Mouse (Mus musculus): ENCODE measurements around the gene Gabrb1. TPM values are rescaled to one million over a fixed set of nuclear protein-coding genes. Genes with fewer than 3 reads are reported as not detected.

Gabrb1 gene
- total RNA-seq, 1 experiment = 0.04 TPM

- in situ Hi-C loops (cut with MboI; ENCODE audit: low sequenced_read_pairs in 2 of 2, unreplicated experiment in 2 of 2) = no loop called here
- Histone ChIP-seq H3K9ac (ENCODE audit: insufficient read depth, low read depth, low read length, poor library complexity, severe bottlenecking) (no peak overlapping the region), H3K4me1 (ENCODE audit: control insufficient read depth in 2 of 2, insufficient read depth in 2 of 2, low read length in 2 of 2, poor library complexity in 1 of 2) (no peaks in the 10 kb centered on the region), H3K4me3 (ENCODE audit: insufficient read depth in 1 of 2, low read depth in 1 of 2, low read length in 2 of 2, poor library complexity in 1 of 2, severe bottlenecking in 1 of 2) (no peak overlapping the region), H3K27ac (ENCODE audit: insufficient read depth, low read depth, low read length, poor library complexity, severe bottlenecking) (no peak overlapping the region), H3K36me3 (ENCODE audit: control insufficient read depth, insufficient read depth, low read length, poor library complexity, severe bottlenecking) (no peaks in the 10 kb centered on the region), H3K9me3 (ENCODE audit: control insufficient read depth, insufficient read depth, low read depth, low read length) (no peaks in the 10 kb centered on the region)
- DNase-seq (ENCODE audit: low read depth, low spot score) = no peak
- TF ChIP-seq HCFC1 (IDR thresholded peaks at IDR 0.05; ENCODE audit: borderline replicate concordance, insufficient read depth, low read length) (no peak), ZNF384 (IDR thresholded peaks at IDR 0.05; ENCODE audit: low read depth, low read length) (no peak), ZC3H11A (IDR thresholded peaks at IDR 0.05; ENCODE audit: borderline replicate concordance, low read depth, low read length) (no peak)
These were observed 328.6 kb downstream of the Gabrb1 start for GRCm38 (mm10) chr5:71986561-71986960.

- no peak overlapping the region for H3K9ac ChIP-seq (ENCODE audit: insufficient read depth, low read depth, low read length, poor library complexity, severe bottlenecking)
- no peak overlapping the region for H3K4me3 ChIP-seq (ENCODE audit: insufficient read depth in 1 of 2, low read depth in 1 of 2, low read length in 2 of 2, poor library complexity in 1 of 2, severe bottlenecking in 1 of 2)
- no peaks in the 10 kb centered on the region for H3K36me3 ChIP-seq (ENCODE audit: control insufficient read depth, insufficient read depth, low read length, poor library complexity, severe bottlenecking)
- in situ Hi-C loops (cut with MboI; ENCODE audit: low sequenced_read_pairs in 2 of 2, unreplicated experiment in 2 of 2) = no loop called here
- H3K9me3 ChIP-seq (ENCODE audit: control insufficient read depth, insufficient read depth, low read depth, low read length) = no peaks in the 10 kb centered on the region
- no peak overlapping the region for H3K27ac ChIP-seq (ENCODE audit: insufficient read depth, low read depth, low read length, poor library complexity, severe bottlenecking)
- no peaks in the 10 kb centered on the region for H3K4me1 ChIP-seq (ENCODE audit: control insufficient read depth in 2 of 2, insufficient read depth in 2 of 2, low read length in 2 of 2, poor library complexity in 1 of 2)
- TF ChIP-seq CHD2 (IDR thresholded peaks at IDR 0.05; ENCODE audit: low read depth, low read length) (no peak), ZC3H11A (IDR thresholded peaks at IDR 0.05; ENCODE audit: borderline replicate concordance, low read depth, low read length) (no peak), MAFK (IDR thresholded peaks at IDR 0.05; ENCODE audit: insufficient read depth, low read depth, low read length) (no peak), HCFC1 (IDR thresholded peaks at IDR 0.05; ENCODE audit: borderline replicate concordance, insufficient read depth, low read length) (no peak), ZNF384 (IDR thresholded peaks at IDR 0.05; ENCODE audit: low read depth, low read length) (no peak)
- no peak for DNase-seq (ENCODE audit: low read depth, low spot score)
These were observed 329.1 kb downstream of the Gabrb1 start for GRCm38 (mm10) chr5:71986983-71987398.

GRCm38 (mm10) chr5:71999466-71999865 is 341.6 kb downstream of the Gabrb1 start:
- in situ Hi-C loops (cut with MboI; ENCODE audit: low sequenced_read_pairs in 2 of 2, unreplicated experiment in 2 of 2) = no loop called here
- no peak for TF ChIP-seq ZC3H11A (IDR thresholded peaks at IDR 0.05; ENCODE audit: borderline replicate concordance, low read depth, low read length)
- no peak for TF ChIP-seq ZNF384 (IDR thresholded peaks at IDR 0.05; ENCODE audit: low read depth, low read length)
- no peak for TF ChIP-seq MAFK (IDR thresholded peaks at IDR 0.05; ENCODE audit: insufficient read depth, low read depth, low read length)
- TF ChIP-seq HCFC1 (IDR thresholded peaks at IDR 0.05; ENCODE audit: borderline replicate concordance, insufficient read depth, low read length) = no peak
- no peak for TF ChIP-seq CHD2 (IDR thresholded peaks at IDR 0.05; ENCODE audit: low read depth, low read length)
- no peak overlapping the region for H3K27ac ChIP-seq (ENCODE audit: insufficient read depth, low read depth, low read length, poor library complexity, severe bottlenecking)
- no peak for DNase-seq (ENCODE audit: low read depth, low spot score)
- H3K4me3 ChIP-seq (ENCODE audit: insufficient read depth in 1 of 2, low read depth in 1 of 2, low read length in 2 of 2, poor library complexity in 1 of 2, severe bottlenecking in 1 of 2) = no peak overlapping the region
- no peaks in the 10 kb centered on the region for H3K4me1 ChIP-seq (ENCODE audit: control insufficient read depth in 2 of 2, insufficient read depth in 2 of 2, low read length in 2 of 2, poor library complexity in 1 of 2)
- H3K36me3 ChIP-seq (ENCODE audit: control insufficient read depth, insufficient read depth, low read length, poor library complexity, severe bottlenecking) = no peaks in the 10 kb centered on the region
- no peaks in the 10 kb centered on the region for H3K9me3 ChIP-seq (ENCODE audit: control insufficient read depth, insufficient read depth, low read depth, low read length)
- H3K9ac ChIP-seq (ENCODE audit: insufficient read depth, low read depth, low read length, poor library complexity, severe bottlenecking) = no peak overlapping the region

- H3K36me3 ChIP-seq (ENCODE audit: control insufficient read depth, insufficient read depth, low read length, poor library complexity, severe bottlenecking) = no peaks in the 10 kb centered on the region
- no peak overlapping the region for H3K4me3 ChIP-seq (ENCODE audit: insufficient read depth in 1 of 2, low read depth in 1 of 2, low read length in 2 of 2, poor library complexity in 1 of 2, severe bottlenecking in 1 of 2)
- no peaks in the 10 kb centered on the region for H3K9me3 ChIP-seq (ENCODE audit: control insufficient read depth, insufficient read depth, low read depth, low read length)
- H3K27ac ChIP-seq (ENCODE audit: insufficient read depth, low read depth, low read length, poor library complexity, severe bottlenecking) = no peak overlapping the region
- TF ChIP-seq ZNF384 (IDR thresholded peaks at IDR 0.05; ENCODE audit: low read depth, low read length) (no peak), ZC3H11A (IDR thresholded peaks at IDR 0.05; ENCODE audit: borderline replicate concordance, low read depth, low read length) (no peak), CHD2 (IDR thresholded peaks at IDR 0.05; ENCODE audit: low read depth, low read length) (no peak), HCFC1 (IDR thresholded peaks at IDR 0.05; ENCODE audit: borderline replicate concordance, insufficient read depth, low read length) (no peak), MAFK (IDR thresholded peaks at IDR 0.05; ENCODE audit: insufficient read depth, low read depth, low read length) (no peak)
- H3K9ac ChIP-seq (ENCODE audit: insufficient read depth, low read depth, low read length, poor library complexity, severe bottlenecking) = no peak overlapping the region
- in situ Hi-C loops (cut with MboI; ENCODE audit: low sequenced_read_pairs in 2 of 2, unreplicated experiment in 2 of 2) = no loop called here
- H3K4me1 ChIP-seq (ENCODE audit: control insufficient read depth in 2 of 2, insufficient read depth in 2 of 2, low read length in 2 of 2, poor library complexity in 1 of 2) = no peaks in the 10 kb centered on the region
- DNase-seq (ENCODE audit: low read depth, low spot score) = no peak
These were observed 346.0 kb downstream of the Gabrb1 start for GRCm38 (mm10) chr5:72003811-72004435.

GRCm38 (mm10) chr5:72036954-72037353 is 379.0 kb downstream of the Gabrb1 start:
- Histone ChIP-seq H3K36me3 (ENCODE audit: control insufficient read depth, insufficient read depth, low read length, poor library complexity, severe bottlenecking) (no peaks in the 10 kb centered on the region), H3K9me3 (ENCODE audit: control insufficient read depth, insufficient read depth, low read depth, low read length) (no peaks in the 10 kb centered on the region), H3K27ac (ENCODE audit: insufficient read depth, low read depth, low read length, poor library complexity, severe bottlenecking) (no peak overlapping the region), H3K9ac (ENCODE audit: insufficient read depth, low read depth, low read length, poor library complexity, severe bottlenecking) (no peak overlapping the region), H3K4me3 (ENCODE audit: insufficient read depth in 1 of 2, low read depth in 1 of 2, low read length in 2 of 2, poor library complexity in 1 of 2, severe bottlenecking in 1 of 2) (no peak overlapping the region), H3K4me1 (ENCODE audit: control insufficient read depth in 2 of 2, insufficient read depth in 2 of 2, low read length in 2 of 2, poor library complexity in 1 of 2) (no peaks in the 10 kb centered on the region)
- in situ Hi-C loops (cut with MboI; ENCODE audit: low sequenced_read_pairs in 2 of 2, unreplicated experiment in 2 of 2) = no loop called here
- TF ChIP-seq MAFK (IDR thresholded peaks at IDR 0.05; ENCODE audit: insufficient read depth, low read depth, low read length) (no peak), CHD2 (IDR thresholded peaks at IDR 0.05; ENCODE audit: low read depth, low read length) (no peak), ZNF384 (IDR thresholded peaks at IDR 0.05; ENCODE audit: low read depth, low read length) (no peak), HCFC1 (IDR thresholded peaks at IDR 0.05; ENCODE audit: borderline replicate concordance, insufficient read depth, low read length) (no peak)
- DNase-seq (ENCODE audit: low read depth, low spot score) = no peak

Data from ES-E14 (cell line).